Mouse (Mus musculus): ENCODE results near the gene Armc6.
"Not testable (repeated sequence)": the region's sequence is repeated elsewhere in the genome, so short reads cannot be mapped to it uniquely, and the experiment has no call there.

Gene Armc6

GRCm38 (mm10) chr8:70227997-70228396 lies 6.3 kb downstream of the Armc6 start:
- DNase-seq, result no peak

- no peak for DNase-seq
Measured at GRCm38 (mm10) chr8:70223341-70223740, 10.9 kb downstream of the Armc6 start.

GRCm38 (mm10) chr8:70222041-70222440 lies 12.2 kb downstream of the Armc6 start:
- no peak for DNase-seq

- DNase-seq, result no peak
Measured at GRCm38 (mm10) chr8:70220911-70221310, 13.4 kb downstream of the Armc6 start.

GRCm38 (mm10) chr8:70220236-70220840 lies 13.9 kb downstream of the Armc6 start:
- no peak for DNase-seq

- no peak for DNase-seq
Measured at GRCm38 (mm10) chr8:70219107-70219684, 15.1 kb downstream of the Armc6 start.

- no peak for DNase-seq
Measured at GRCm38 (mm10) chr8:70217441-70217840, 16.8 kb downstream of the Armc6 start.

GRCm38 (mm10) chr8:70216566-70216965 lies 17.7 kb downstream of the Armc6 start:
- peak; percentile 90 for DNase-seq

- not testable (repeated sequence) for DNase-seq
Measured at GRCm38 (mm10) chr8:70216161-70216560, 18.1 kb downstream of the Armc6 start.

GRCm38 (mm10) chr8:70215092-70215491 lies 19.2 kb downstream of the Armc6 start:
- no peak for DNase-seq

GRCm38 (mm10) chr8:70214411-70214810 lies 19.9 kb downstream of the Armc6 start:
- DNase-seq, result no peak

GRCm38 (mm10) chr8:70212112-70213055 lies 21.9 kb downstream of the Armc6 start, which contains the start of gene Slc25a42:
TSS of gene Slc25a42 (minus strand) at chr8:70212305.
- DNase-seq, result peak; percentile 100

GRCm38 (mm10) chr8:70211726-70212111 lies 22.5 kb downstream of the Armc6 start:
- peak; percentile 38 for DNase-seq

- DNase-seq, result no peak
Measured at GRCm38 (mm10) chr8:70211275-70211674, 23.0 kb downstream of the Armc6 start.

GRCm38 (mm10) chr8:70210538-70210937 lies 23.7 kb downstream of the Armc6 start:
- no peak for DNase-seq

GRCm38 (mm10) chr8:70208130-70208529 lies 26.1 kb downstream of the Armc6 start:
- DNase-seq, result no peak

- no peak for DNase-seq
Measured at GRCm38 (mm10) chr8:70204757-70205156, 29.5 kb downstream of the Armc6 start.

GRCm38 (mm10) chr8:70203072-70203471 lies 31.2 kb downstream of the Armc6 start:
- DNase-seq, result no peak

GRCm38 (mm10) chr8:70201417-70201816 lies 32.8 kb downstream of the Armc6 start:
- no peak for DNase-seq

GRCm38 (mm10) chr8:70200098-70200681 lies 34.1 kb downstream of the Armc6 start:
- DNase-seq, result peak; percentile 78

GRCm38 (mm10) chr8:70197603-70198002 lies 36.7 kb downstream of the Armc6 start:
- DNase-seq, result no peak

- no peak for DNase-seq
Measured at GRCm38 (mm10) chr8:70195762-70196161, 38.5 kb downstream of the Armc6 start.

GRCm38 (mm10) chr8:70194191-70194590 lies 40.1 kb downstream of the Armc6 start:
- no peak for DNase-seq
